Mouse (Mus musculus) G1E-ER4 (cell line): ENCODE results near the gene Sat1. TPM values are rescaled to one million over a fixed set of nuclear protein-coding genes. Genes with fewer than 3 reads are reported as not detected.

ENCODE experiments used
- GATA1 ChIP-seq: IDR thresholded peaks from one replicate; pipeline ENCODE4 v1.8.0; 2012; ENCODE audit warnings: low read length, inconsistent platforms
- polyA plus RNA-seq: library from polyadenylated mRNA; stranded (reverse); fragments of >175 nt; gene quantifications from 2 replicates; pipeline ENCODE4 v1.2.3, GENCODE M21; 2012

Gene Sat1
- polyA plus RNA-seq, 1 experiment = 1.7 TPM

GRCm38 (mm10) chrX:155177230-155177629 is 39.0 kb downstream of the Sat1 start:
- no peak for TF ChIP-seq GATA1

- TF ChIP-seq GATA1 = no peak
These were observed 40.7 kb downstream of the Sat1 start for GRCm38 (mm10) chrX:155175568-155175967.

- TF ChIP-seq GATA1 = no peak
These were observed 43.9 kb downstream of the Sat1 start for GRCm38 (mm10) chrX:155172310-155172709.

DNA sequence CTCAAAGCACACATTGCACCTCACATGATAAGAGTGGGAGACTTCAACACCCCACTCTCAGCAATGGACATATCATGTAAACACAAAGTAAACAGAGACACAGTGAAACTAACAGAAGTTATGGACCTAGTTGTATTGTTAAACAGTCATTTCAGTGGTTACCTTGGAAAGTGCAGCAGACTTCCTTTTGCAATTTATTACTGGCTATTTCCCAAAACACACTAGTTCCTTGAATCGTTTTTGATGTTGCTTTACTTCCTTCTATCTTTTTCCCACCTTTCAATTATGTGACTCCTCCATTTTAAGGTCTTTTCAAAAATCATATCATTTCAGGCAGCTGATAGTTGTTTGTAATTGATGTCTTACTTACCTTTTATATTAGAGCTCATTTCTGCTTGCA is 44.5 kb downstream of the Sat1 start:
- no peak for TF ChIP-seq GATA1

DNA sequence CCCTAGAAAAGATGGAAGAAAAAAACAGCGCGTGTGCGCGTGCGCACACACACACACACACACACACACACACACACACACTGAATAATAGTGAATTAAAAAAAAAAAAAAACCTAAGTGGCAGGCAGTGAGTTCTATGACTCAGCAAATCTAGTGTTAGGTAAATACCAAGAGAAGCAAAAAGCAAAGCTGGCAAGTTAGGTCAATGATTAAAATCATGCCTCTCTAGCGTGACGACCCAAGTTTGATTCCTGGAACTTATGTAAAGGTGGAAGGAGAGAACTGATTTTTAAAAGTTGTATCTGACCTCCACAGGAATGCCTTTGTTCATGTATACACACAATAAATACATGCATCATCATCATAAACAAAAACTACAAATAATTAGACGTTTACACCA is 46.4 kb downstream of the Sat1 start:
- TF ChIP-seq GATA1 = no peak

- no peak for TF ChIP-seq GATA1
These were observed 48.6 kb downstream of the Sat1 start for GRCm38 (mm10) chrX:155167667-155168066.

GRCm38 (mm10) chrX:155166313-155166712 is 49.9 kb downstream of the Sat1 start:
- TF ChIP-seq GATA1 = no peak

- no peak for TF ChIP-seq GATA1
These were observed 52.7 kb downstream of the Sat1 start for GRCm38 (mm10) chrX:155163553-155163952.

Other genes starting within 250 kb of the Sat1 start
- gene Magea8, start 220.6 kb downstream of the Sat1 start, polyA plus RNA-seq = not detected in 2 replicates
- not detected in 2 replicates for gene Magea5, start 153.3 kb downstream of the Sat1 start, polyA plus RNA-seq
- gene Magea1, start 126.7 kb downstream of the Sat1 start, polyA plus RNA-seq = not detected in 2 replicates
- not detected in 2 replicates for gene Magea2, start 122.8 kb downstream of the Sat1 start, polyA plus RNA-seq
- not detected in 2 replicates for gene Cldn34b2, start 88.0 kb downstream of the Sat1 start, polyA plus RNA-seq
- 0.94 and 5.1 TPM in 2 replicates for gene Acot9, start 46.0 kb upstream of the Sat1 start, polyA plus RNA-seq
- gene Prdx4, start 124.3 kb upstream of the Sat1 start, polyA plus RNA-seq = 76.0 and 115 TPM in 2 replicates